8 mouse cellular contexts compared by ENCODE assay signal in genomic region chr10:80259463-80259805, GRCm38 (mm10). TPM values are rescaled to one million over a fixed set of nuclear protein-coding genes. Genes with fewer than 3 reads are reported as not detected.
DNase-seq lines count a peak whose midpoint lies in the region; ATAC-seq lines count a peak whose summit lies in the region.

No protein-coding gene starts in this region.

- peak overlapping the region; percentile 70 for H3K4me3 ChIP-seq in heart, embryonic 13.5 days
- peak overlapping the region; percentile 49; the same call in 1 of the 2 replicates for H3K4me3 ChIP-seq in embryonic facial prominence, embryonic 13.5 days
- H3K4me3 ChIP-seq in hindbrain, embryonic 16.5 days (ENCODE audit: low read length) = peak overlapping the region; percentile 8; the same call in 1 of the 2 replicates
- no peak overlapping the region for H3K4me3 ChIP-seq in midbrain, embryonic 15.5 days

- ATAC-seq in heart, embryonic 13.5 days (ENCODE audit: extremely low read depth, insufficient number of reproducible peaks, low FRiP score, low TSS enrichment) = no peak
- ATAC-seq in embryonic facial prominence, embryonic 13.5 days (ENCODE audit: insufficient number of reproducible peaks, insufficient read depth, low FRiP score, low TSS enrichment, low read depth) = no peak
- ATAC-seq in hindbrain, embryonic 16.5 days = no peak
- ATAC-seq in midbrain, embryonic 15.5 days (replicated peaks) = no peak
- ATAC-seq in monocyte, adult 5-6 weeks (replicated peaks; ENCODE audit: insufficient number of reproducible peaks, low FRiP score, low TSS enrichment, poor library complexity, severe bottlenecking) = no peak

- H3K4me1 ChIP-seq in heart, embryonic 13.5 days = peaks cover 43% of the 10 kb centered on the region
- peaks cover 30% of the 10 kb centered on the region for H3K4me1 ChIP-seq in embryonic facial prominence, embryonic 13.5 days
- peaks cover 22% of the 10 kb centered on the region for H3K4me1 ChIP-seq in hindbrain, embryonic 16.5 days (ENCODE audit: control insufficient read depth, insufficient read depth, low read depth, low read length)
- peaks cover 40% of the 10 kb centered on the region for H3K4me1 ChIP-seq in midbrain, embryonic 15.5 days

- WGBS in heart, embryonic 13.5 days = 69% methylated on average over 6 of the region's 6 CpGs
- 80% methylated on average over 6 of the region's 6 CpGs for WGBS in embryonic facial prominence, embryonic 13.5 days
- 67% methylated on average over 6 of the region's 6 CpGs for WGBS in hindbrain, embryonic 16.5 days
- WGBS in midbrain, embryonic 15.5 days = 68% methylated on average over 6 of the region's 6 CpGs

- intact Hi-C loops in heart, postnatal 14 days (cut with DNase I) = no loop called here

- peak overlapping the region; percentile 100 for H3K4me2 ChIP-seq in heart, embryonic 13.5 days
- peak overlapping the region; percentile 77 for H3K4me2 ChIP-seq in embryonic facial prominence, embryonic 13.5 days
- peak overlapping the region; percentile 91 for H3K4me2 ChIP-seq in hindbrain, embryonic 16.5 days (ENCODE audit: low read length)
- peak overlapping the region; percentile 86 for H3K4me2 ChIP-seq in midbrain, embryonic 15.5 days

- DNase-seq in heart, postnatal 14 days = no peak
- no peak for DNase-seq in right cerebral cortex, postnatal 25 days
- no peak for DNase-seq in left cerebral cortex, adult 9 months (ENCODE audit: low spot score in 2 of 2)

- no peaks in the 10 kb centered on the region for H3K27me3 ChIP-seq in heart, embryonic 13.5 days (replicated peaks)
- no peaks in the 10 kb centered on the region for H3K27me3 ChIP-seq in embryonic facial prominence, embryonic 13.5 days
- H3K27me3 ChIP-seq in hindbrain, embryonic 16.5 days (replicated peaks; ENCODE audit: control insufficient read depth, insufficient read depth, low read length) = no peaks in the 10 kb centered on the region
- no peaks in the 10 kb centered on the region for H3K27me3 ChIP-seq in midbrain, embryonic 15.5 days (replicated peaks)

- H3K9me3 ChIP-seq in heart, embryonic 13.5 days = no peaks in the 10 kb centered on the region
- no peaks in the 10 kb centered on the region for H3K9me3 ChIP-seq in embryonic facial prominence, embryonic 13.5 days
- H3K9me3 ChIP-seq in hindbrain, embryonic 16.5 days (ENCODE audit: control insufficient read depth, low read length) = no peaks in the 10 kb centered on the region
- no peaks in the 10 kb centered on the region for H3K9me3 ChIP-seq in midbrain, embryonic 15.5 days

- H3K36me3 ChIP-seq in heart, embryonic 13.5 days = peaks cover 47% of the 10 kb centered on the region
- peaks cover 46% of the 10 kb centered on the region for H3K36me3 ChIP-seq in embryonic facial prominence, embryonic 13.5 days
- H3K36me3 ChIP-seq in hindbrain, embryonic 16.5 days (ENCODE audit: control insufficient read depth, insufficient read depth, low read length) = peaks cover 27% of the 10 kb centered on the region
- H3K36me3 ChIP-seq in midbrain, embryonic 15.5 days (replicated peaks) = peaks cover 24% of the 10 kb centered on the region; the same call in 1 of the 2 replicates

- peak overlapping the region; percentile 88 for H3K9ac ChIP-seq in heart, embryonic 13.5 days
- H3K9ac ChIP-seq in embryonic facial prominence, embryonic 13.5 days = peak overlapping the region; percentile 74
- H3K9ac ChIP-seq in hindbrain, embryonic 16.5 days (ENCODE audit: low read depth, low read length) = peak overlapping the region; percentile 76
- no peak overlapping the region for H3K9ac ChIP-seq in midbrain, embryonic 15.5 days

- H3K27ac ChIP-seq in heart, embryonic 13.5 days (replicated peaks) = peak overlapping the region; percentile 98
- no peak overlapping the region for H3K27ac ChIP-seq in embryonic facial prominence, embryonic 13.5 days
- H3K27ac ChIP-seq in hindbrain, embryonic 16.5 days (ENCODE audit: low read depth, low read length) = peak overlapping the region; percentile 59; the same call in 1 of the 2 replicates
- H3K27ac ChIP-seq in midbrain, embryonic 15.5 days = no peak overlapping the region

RNA-seq across cellular contexts. Expression of gene Gamt, which starts 1.4 kb away (rescaled TPM):
- 53.3 and 62.1 TPM in 2 replicates for polyA plus RNA-seq in heart, embryonic 13.5 days (2015; fragmentation: Nextera tagmentation; extraction: Ambion mirVana)
- total RNA-seq in heart, postnatal 14 days (2021) = 10 to 100 TPM; 11.6 to 14.5 TPM
- polyA plus RNA-seq in embryonic facial prominence, embryonic 13.5 days (2015; fragmentation: Nextera tagmentation; extraction: Ambion mirVana) = 27.2 and 33.6 TPM in 2 replicates
- 31.8 and 32.6 TPM in 2 replicates for polyA plus RNA-seq in hindbrain, embryonic 16.5 days (2015; fragmentation: Nextera tagmentation; extraction: Ambion mirVana)
- polyA plus RNA-seq in midbrain, embryonic 15.5 days (2015; fragmentation: Nextera tagmentation; extraction: Ambion mirVana) = 16.8 and 18.9 TPM in 2 replicates
- total RNA-seq in monocyte, adult 5-6 weeks (2017) = 3.8 to 4.7 TPM in 2 of 3 replicates, not detected in the other

RNA-seq across cellular contexts. Expression of gene Dazap1, which starts 1.9 kb away (rescaled TPM):
- polyA plus RNA-seq in heart, embryonic 13.5 days (2015; fragmentation: Nextera tagmentation; extraction: Ambion mirVana) = 36.4 and 37.9 TPM in 2 replicates
- total RNA-seq in heart, postnatal 14 days (2021) = 10 to 100 TPM; 68.2 to 76.3 TPM
- 66.0 and 70.6 TPM in 2 replicates for polyA plus RNA-seq in embryonic facial prominence, embryonic 13.5 days (2015; fragmentation: Nextera tagmentation; extraction: Ambion mirVana)
- polyA plus RNA-seq in hindbrain, embryonic 16.5 days (2015; fragmentation: Nextera tagmentation; extraction: Ambion mirVana) = 38.4 and 38.5 TPM in 2 replicates
- 60.5 and 60.8 TPM in 2 replicates for polyA plus RNA-seq in midbrain, embryonic 15.5 days (2015; fragmentation: Nextera tagmentation; extraction: Ambion mirVana)
- 85.1 to 132 TPM (median 92.5 TPM) in 3 replicates for total RNA-seq in monocyte, adult 5-6 weeks (2017)

RNA-seq across cellular contexts. Expression of gene Ndufs7, which starts 10.5 kb away (rescaled TPM):
- polyA plus RNA-seq in heart, embryonic 13.5 days (2015; fragmentation: Nextera tagmentation; extraction: Ambion mirVana) = 527 and 606 TPM in 2 replicates
- total RNA-seq in heart, postnatal 14 days (2021) = 100 to 1,000 TPM; 728 to 743 TPM
- polyA plus RNA-seq in embryonic facial prominence, embryonic 13.5 days (2015; fragmentation: Nextera tagmentation; extraction: Ambion mirVana) = 266 and 299 TPM in 2 replicates
- polyA plus RNA-seq in hindbrain, embryonic 16.5 days (2015; fragmentation: Nextera tagmentation; extraction: Ambion mirVana) = 349 and 361 TPM in 2 replicates
- 290 and 305 TPM in 2 replicates for polyA plus RNA-seq in midbrain, embryonic 15.5 days (2015; fragmentation: Nextera tagmentation; extraction: Ambion mirVana)
- 60.9 to 74.8 TPM (median 61.4 TPM) in 3 replicates for total RNA-seq in monocyte, adult 5-6 weeks (2017)

RNA-seq across cellular contexts. Expression of gene Rps15, which starts 32.8 kb away (rescaled TPM):
- 621 and 687 TPM in 2 replicates for polyA plus RNA-seq in heart, embryonic 13.5 days (2015; fragmentation: Nextera tagmentation; extraction: Ambion mirVana)
- 100 to 1,000 TPM; 652 to 716 TPM for total RNA-seq in heart, postnatal 14 days (2021)
- polyA plus RNA-seq in embryonic facial prominence, embryonic 13.5 days (2015; fragmentation: Nextera tagmentation; extraction: Ambion mirVana) = 1,000 and 1,047 TPM in 2 replicates
- 491 and 527 TPM in 2 replicates for polyA plus RNA-seq in hindbrain, embryonic 16.5 days (2015; fragmentation: Nextera tagmentation; extraction: Ambion mirVana)
- polyA plus RNA-seq in midbrain, embryonic 15.5 days (2015; fragmentation: Nextera tagmentation; extraction: Ambion mirVana) = 516 and 528 TPM in 2 replicates
- 1,267 to 1,604 TPM (median 1,393 TPM) in 3 replicates for total RNA-seq in monocyte, adult 5-6 weeks (2017)

RNA-seq across cellular contexts. Expression of gene Mum1, which starts 33.2 kb away (rescaled TPM):
- polyA plus RNA-seq in heart, embryonic 13.5 days (2015; fragmentation: Nextera tagmentation; extraction: Ambion mirVana) = 41.7 and 43.7 TPM in 2 replicates
- total RNA-seq in heart, postnatal 14 days (2021) = 10 to 100 TPM; 17.0 to 21.0 TPM
- polyA plus RNA-seq in embryonic facial prominence, embryonic 13.5 days (2015; fragmentation: Nextera tagmentation; extraction: Ambion mirVana) = 96.1 and 97.6 TPM in 2 replicates
- polyA plus RNA-seq in hindbrain, embryonic 16.5 days (2015; fragmentation: Nextera tagmentation; extraction: Ambion mirVana) = 38.0 and 38.7 TPM in 2 replicates
- polyA plus RNA-seq in midbrain, embryonic 15.5 days (2015; fragmentation: Nextera tagmentation; extraction: Ambion mirVana) = 56.4 and 59.5 TPM in 2 replicates
- total RNA-seq in monocyte, adult 5-6 weeks (2017) = 43.7 to 46.7 TPM (median 46.2 TPM) in 3 replicates

Comparison
In these comparisons a context has a peak if more than half of its experiments do, and no peak if none do; other contexts are left out.
1. H3K27ac ChIP-seq: peak in heart, embryonic 13.5 days (single experiment) and hindbrain, embryonic 16.5 days (single experiment); none in embryonic facial prominence, embryonic 13.5 days (single experiment) and midbrain, embryonic 15.5 days (single experiment).
2. Peak in every context shown above with its lines, with median percentiles within 50 percentile points of each other: H3K4me2 ChIP-seq.